Mouse (Mus musculus) heart, postnatal 0 days (tissue): ENCODE data around the gene Spag4.

Experiments
- CTCF ChIP-seq: IDR thresholded peaks from 2 replicates; pipeline ENCODE4 v1.5.1; 2016; ENCODE audit warnings: antibody characterized with exemption, control low read depth, low read depth
- EP300 ChIP-seq: IDR thresholded peaks from 2 replicates; pipeline ENCODE4 v1.6.1; 2016; ENCODE audit warnings: antibody characterized with exemption, low read depth

DNA sequence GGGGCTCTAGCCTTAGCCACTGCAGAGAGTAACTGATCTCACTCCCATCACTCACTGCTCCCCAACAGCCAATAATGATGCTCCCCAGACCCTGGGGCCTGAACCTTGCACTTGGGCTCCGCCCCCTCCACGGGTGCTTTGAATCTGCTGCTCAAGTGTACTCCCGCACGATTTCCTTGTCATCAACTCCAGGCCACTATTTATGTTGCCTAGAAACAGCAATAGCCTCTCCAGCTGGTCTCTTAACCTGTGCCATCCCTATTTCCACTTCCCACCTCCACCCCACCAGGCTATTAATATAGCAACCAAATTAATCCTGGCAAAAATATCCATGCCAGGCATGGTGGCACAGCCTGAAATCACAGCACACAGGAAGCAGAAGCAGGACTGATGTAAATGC is 14.7 kb downstream of the Spag4 start:
- TF ChIP-seq CTCF (no peak), EP300 (no peak)
